Mouse (Mus musculus): Measurements from ENCODE around the gene Mgll. TPM values are rescaled to one million over a fixed set of nuclear protein-coding genes. Genes with fewer than 3 reads are reported as not detected.

Gene Mgll
- polyA plus RNA-seq, 1 experiment from 2014 or later = 82.6 TPM

DNA sequence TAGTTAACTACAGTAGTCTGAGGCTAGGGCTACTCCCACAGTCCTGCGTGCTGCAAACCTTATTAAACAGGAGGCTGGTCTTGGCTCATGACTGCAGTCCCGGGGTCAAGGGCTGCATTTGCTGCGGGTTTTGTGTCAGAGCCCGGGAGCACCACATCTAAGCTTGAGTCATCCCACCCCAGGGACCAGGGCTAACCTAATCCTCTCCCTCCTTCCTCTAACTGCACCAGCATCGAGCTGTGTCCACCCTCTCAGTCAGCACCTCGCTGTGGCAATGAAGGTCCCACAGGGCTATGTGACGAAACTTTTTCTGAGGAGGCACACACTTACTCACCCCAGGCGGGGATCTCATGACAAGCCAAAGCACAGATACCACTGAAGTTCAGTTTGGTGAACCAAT lies 22.1 kb downstream of the Mgll start:
- H3K79me2 ChIP-seq (ENCODE audit: inconsistent target) = no peaks in the 10 kb centered on the region
- H3K36me3 ChIP-seq (ENCODE audit: inconsistent target) = no peaks in the 10 kb centered on the region
- 81% methylated on average over 8 of the region's 8 CpGs for WGBS (ENCODE audit: missing documents)
- no peak overlapping the region for H3K27ac ChIP-seq
- no peak overlapping the region for H3K4me3 ChIP-seq (ENCODE audit: inconsistent target)

DNA sequence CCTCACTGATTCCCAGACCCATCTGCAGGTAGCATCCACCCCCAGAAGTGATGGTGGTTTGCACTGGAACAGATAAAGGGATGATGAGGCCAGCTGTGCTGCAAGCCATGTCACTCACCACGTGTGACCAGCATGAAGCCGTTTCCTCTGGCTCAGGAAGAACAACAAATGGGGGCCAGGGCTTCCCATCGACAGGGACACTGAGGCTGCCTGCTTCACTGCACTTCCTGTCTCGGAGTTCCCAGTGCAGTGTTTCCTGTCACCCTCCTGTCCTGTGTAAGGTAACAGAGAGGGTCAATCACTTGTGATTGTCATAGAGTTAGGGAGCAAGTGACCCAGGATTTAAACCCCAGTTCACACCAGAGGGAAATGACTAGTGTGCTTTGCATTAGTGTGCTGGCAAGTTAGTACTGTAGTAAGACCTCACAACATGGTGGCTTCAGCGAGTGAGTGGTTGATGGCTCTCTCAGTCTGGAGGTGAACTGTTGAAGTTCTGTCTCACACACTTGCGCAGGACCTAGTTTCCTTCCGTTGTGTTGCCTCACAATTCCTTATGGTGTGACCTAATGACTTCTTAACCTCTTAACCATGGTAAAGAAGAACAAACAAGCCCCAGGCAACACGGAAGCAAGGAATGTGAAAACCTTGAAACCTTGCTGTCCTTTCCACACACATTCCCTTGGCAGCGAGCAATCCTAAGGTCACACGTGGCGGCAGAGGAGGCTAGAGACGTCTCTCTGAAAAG lies 23.3 kb downstream of the Mgll start:
- WGBS (ENCODE audit: missing documents) = 84% methylated on average over 12 of the region's 12 CpGs
- no peak overlapping the region for H3K4me3 ChIP-seq (ENCODE audit: inconsistent target)
- H3K27ac ChIP-seq = no peak overlapping the region
- H3K79me2 ChIP-seq (ENCODE audit: inconsistent target) = no peaks in the 10 kb centered on the region
- H3K36me3 ChIP-seq (ENCODE audit: inconsistent target) = no peaks in the 10 kb centered on the region

DNA sequence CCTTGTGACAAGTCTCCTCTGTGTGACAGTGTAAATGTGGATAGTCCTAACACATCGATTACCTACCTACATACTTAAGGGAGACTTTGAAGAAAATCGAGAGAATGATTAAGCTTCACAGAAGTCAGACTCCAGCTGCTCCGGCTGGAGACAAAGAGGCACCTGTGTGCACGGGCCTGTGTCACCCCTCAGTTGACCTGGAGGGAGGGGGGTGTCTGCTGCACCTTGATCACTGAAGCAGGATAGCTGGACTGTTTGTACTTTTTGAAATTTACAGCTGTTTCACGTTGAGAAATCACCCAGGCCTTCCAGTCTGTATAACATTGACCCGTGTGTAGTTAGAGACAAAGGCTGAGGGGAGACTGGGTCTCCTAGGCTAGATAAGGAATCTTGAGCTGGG lies 26.7 kb downstream of the Mgll start:
- 78% methylated on average over 6 of the region's 6 CpGs for WGBS (ENCODE audit: missing documents)
- no peak overlapping the region for H3K27ac ChIP-seq
- H3K36me3 ChIP-seq (ENCODE audit: inconsistent target) = no peaks in the 10 kb centered on the region
- H3K79me2 ChIP-seq (ENCODE audit: inconsistent target) = no peaks in the 10 kb centered on the region
- H3K4me3 ChIP-seq (ENCODE audit: inconsistent target) = no peak overlapping the region

DNA sequence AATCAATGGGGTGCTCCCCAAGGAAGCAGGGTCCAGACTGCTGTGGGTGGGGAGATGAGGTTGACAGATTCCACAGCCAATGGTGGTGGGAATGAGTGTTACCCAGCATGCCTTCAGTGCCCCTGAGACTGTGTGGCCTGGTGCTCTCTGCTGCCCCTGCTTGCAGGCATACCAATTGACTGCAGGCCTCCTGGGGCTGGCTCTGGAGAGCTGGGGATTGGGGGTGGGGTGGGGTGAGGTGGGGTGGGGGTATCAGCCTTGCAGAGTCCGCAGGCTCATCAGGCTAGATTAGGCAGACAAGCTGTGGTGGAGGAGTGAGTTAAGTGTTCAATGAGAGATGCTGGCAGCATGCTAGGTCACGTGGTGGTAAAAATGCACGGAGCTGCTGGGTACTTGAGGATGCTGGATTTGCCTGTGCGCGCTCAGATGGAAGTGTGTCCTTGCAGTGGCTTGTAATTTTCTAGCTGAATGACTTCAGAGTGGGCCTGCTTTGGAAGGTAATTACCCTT lies 28.6 kb downstream of the Mgll start:
- H3K4me3 ChIP-seq (ENCODE audit: inconsistent target) = no peak overlapping the region
- no peaks in the 10 kb centered on the region for H3K79me2 ChIP-seq (ENCODE audit: inconsistent target)
- no peak overlapping the region for H3K27ac ChIP-seq
- WGBS (ENCODE audit: missing documents) = 96% methylated on average over 5 of the region's 5 CpGs
- no peaks in the 10 kb centered on the region for H3K36me3 ChIP-seq (ENCODE audit: inconsistent target)

DNA sequence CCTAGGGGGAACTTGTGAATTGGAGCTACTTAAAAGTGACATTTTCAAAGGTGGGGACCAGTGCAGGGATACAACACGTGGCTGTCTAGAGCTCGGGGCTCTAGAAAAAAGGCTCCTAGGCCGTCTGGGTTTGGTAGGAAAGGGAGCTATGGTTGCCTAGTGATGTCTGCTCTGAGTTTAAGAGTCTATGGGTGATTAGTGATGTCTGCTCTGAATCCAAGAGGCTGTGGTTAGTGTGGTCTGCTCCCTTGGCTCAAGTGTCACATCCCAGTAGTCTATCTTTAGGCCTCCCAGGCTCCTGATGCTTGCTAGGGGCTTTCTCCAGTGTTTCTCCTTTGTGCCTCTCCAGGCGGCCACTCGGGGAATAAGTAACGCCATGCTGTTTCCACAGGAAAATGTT lies 29.4 kb downstream of the Mgll start:
- H3K79me2 ChIP-seq (ENCODE audit: inconsistent target) = no peaks in the 10 kb centered on the region
- no peak overlapping the region for H3K4me3 ChIP-seq (ENCODE audit: inconsistent target)
- H3K36me3 ChIP-seq (ENCODE audit: inconsistent target) = no peaks in the 10 kb centered on the region
- no peak overlapping the region for H3K27ac ChIP-seq
- WGBS (ENCODE audit: missing documents) = 88% methylated on average over 6 of the region's 6 CpGs

DNA sequence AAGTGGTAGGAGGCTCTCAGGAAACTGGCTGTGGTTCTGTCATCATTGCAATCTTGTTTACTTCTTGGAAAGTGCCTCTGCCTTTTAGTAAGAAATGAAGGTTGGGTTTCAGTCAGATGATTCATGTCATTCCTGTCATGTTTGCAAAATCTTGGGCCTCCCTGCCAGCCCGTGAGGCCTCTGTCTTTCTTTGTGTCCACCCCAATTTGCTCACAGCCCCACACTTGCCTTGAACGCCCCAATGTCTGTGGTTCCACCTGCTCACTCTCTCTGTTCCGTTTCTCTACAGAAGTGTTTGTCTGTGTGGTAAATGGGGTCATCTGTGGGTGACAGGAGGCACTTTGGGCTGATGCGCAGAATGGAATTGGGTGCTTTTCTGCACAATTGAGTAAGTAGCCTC lies 32.8 kb downstream of the Mgll start:
- H3K4me3 ChIP-seq (ENCODE audit: inconsistent target) = no peak overlapping the region
- WGBS (ENCODE audit: missing documents) = 60% methylated on average over 4 of the region's 4 CpGs
- H3K36me3 ChIP-seq (ENCODE audit: inconsistent target) = no peaks in the 10 kb centered on the region
- H3K27ac ChIP-seq = no peak overlapping the region
- H3K79me2 ChIP-seq (ENCODE audit: inconsistent target) = no peaks in the 10 kb centered on the region

DNA sequence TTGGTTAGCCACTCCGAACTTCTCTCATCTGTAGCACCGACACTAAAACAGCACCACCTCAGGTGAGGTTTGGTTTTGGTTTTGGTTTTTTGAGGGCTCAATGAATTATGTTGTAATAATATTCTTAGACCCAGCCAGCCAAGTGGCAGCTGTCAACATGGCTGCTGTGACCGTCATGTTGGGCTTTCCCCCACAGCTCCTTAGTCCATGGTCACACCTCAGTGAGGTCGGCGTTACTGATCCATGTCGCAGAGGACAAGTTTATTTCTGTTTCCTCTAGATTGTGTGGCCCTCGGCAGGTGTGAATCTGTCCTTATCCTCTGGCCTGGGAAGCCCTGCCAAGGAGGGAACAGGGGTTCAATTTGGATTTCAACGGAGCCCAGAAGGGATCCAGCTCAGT lies 33.9 kb downstream of the Mgll start:
- Histone ChIP-seq H3K4me3 (ENCODE audit: inconsistent target) (no peak overlapping the region), H3K79me2 (ENCODE audit: inconsistent target) (no peaks in the 10 kb centered on the region), H3K36me3 (ENCODE audit: inconsistent target) (no peaks in the 10 kb centered on the region), H3K27ac (no peak overlapping the region)
- WGBS (ENCODE audit: missing documents) = 76% methylated on average over 8 of the region's 8 CpGs

DNA sequence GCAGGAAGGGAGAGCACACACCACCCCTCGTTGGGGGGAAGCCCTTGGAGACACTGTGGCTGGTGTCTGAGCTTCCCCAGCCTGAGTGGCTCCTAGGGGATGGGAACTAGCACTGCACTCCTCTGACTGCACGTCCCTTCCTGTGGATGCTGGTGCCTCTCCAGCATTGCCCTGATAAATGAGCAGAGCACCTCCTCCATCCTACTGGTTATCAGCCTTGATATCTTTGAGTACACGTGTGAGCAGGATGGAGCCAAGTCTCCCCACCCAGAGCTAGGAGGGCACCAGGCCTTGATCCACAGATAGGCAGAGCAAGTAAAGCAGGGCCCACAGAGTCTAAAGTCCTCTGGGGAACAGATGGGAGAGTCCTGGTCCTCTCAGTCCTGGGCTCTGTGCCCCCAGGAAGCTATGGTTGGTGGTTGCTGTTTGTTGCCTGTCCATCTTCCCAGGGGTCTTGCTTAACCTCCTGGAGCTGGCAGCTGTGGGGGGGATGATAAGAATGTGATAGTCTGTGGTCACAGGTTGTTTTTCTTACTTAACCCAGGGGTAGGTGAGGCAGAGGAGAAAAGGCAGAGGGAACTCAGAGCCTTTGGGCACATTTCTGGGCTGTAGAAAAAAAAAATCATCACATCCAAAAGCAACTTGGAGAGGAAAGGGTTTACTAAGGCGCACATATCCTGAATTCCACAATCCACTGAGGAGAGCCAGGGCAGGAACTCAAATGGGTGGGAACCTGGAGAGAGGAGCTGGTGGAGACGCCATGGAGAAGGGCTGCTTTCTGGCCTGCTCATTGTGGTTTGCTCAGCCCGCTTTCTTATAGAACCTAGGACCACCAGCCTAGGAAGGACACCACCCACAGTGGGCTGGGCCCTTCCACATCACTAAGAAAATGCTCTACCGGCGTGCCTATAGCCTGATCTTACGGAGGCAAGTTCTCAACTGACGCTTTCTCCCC lies 34.6 kb downstream of the Mgll start:
- 80% methylated on average over 10 of the region's 10 CpGs for WGBS (ENCODE audit: missing documents)
- no peak overlapping the region for H3K4me3 ChIP-seq (ENCODE audit: inconsistent target)
- H3K27ac ChIP-seq = no peak overlapping the region
- no peaks in the 10 kb centered on the region for H3K79me2 ChIP-seq (ENCODE audit: inconsistent target)
- no peaks in the 10 kb centered on the region for H3K36me3 ChIP-seq (ENCODE audit: inconsistent target)

- no peak overlapping the region for H3K4me3 ChIP-seq (ENCODE audit: inconsistent target)
- no peaks in the 10 kb centered on the region for H3K36me3 ChIP-seq (ENCODE audit: inconsistent target)
- no peak overlapping the region for H3K27ac ChIP-seq
- H3K79me2 ChIP-seq (ENCODE audit: inconsistent target) = no peaks in the 10 kb centered on the region
- 84% methylated on average over 16 of the region's 17 CpGs for WGBS (ENCODE audit: missing documents)
Observed at GRCm38 (mm10) chr6:88759793-88760453, 35.7 kb downstream of the Mgll start.

- WGBS (ENCODE audit: missing documents) = 87% methylated on average over 17 of the region's 17 CpGs
- Histone ChIP-seq H3K79me2 (ENCODE audit: inconsistent target) (no peaks in the 10 kb centered on the region), H3K4me3 (ENCODE audit: inconsistent target) (no peak overlapping the region), H3K36me3 (ENCODE audit: inconsistent target) (no peaks in the 10 kb centered on the region), H3K27ac (no peak overlapping the region)
Observed at GRCm38 (mm10) chr6:88760935-88761635, 36.9 kb downstream of the Mgll start.

DNA sequence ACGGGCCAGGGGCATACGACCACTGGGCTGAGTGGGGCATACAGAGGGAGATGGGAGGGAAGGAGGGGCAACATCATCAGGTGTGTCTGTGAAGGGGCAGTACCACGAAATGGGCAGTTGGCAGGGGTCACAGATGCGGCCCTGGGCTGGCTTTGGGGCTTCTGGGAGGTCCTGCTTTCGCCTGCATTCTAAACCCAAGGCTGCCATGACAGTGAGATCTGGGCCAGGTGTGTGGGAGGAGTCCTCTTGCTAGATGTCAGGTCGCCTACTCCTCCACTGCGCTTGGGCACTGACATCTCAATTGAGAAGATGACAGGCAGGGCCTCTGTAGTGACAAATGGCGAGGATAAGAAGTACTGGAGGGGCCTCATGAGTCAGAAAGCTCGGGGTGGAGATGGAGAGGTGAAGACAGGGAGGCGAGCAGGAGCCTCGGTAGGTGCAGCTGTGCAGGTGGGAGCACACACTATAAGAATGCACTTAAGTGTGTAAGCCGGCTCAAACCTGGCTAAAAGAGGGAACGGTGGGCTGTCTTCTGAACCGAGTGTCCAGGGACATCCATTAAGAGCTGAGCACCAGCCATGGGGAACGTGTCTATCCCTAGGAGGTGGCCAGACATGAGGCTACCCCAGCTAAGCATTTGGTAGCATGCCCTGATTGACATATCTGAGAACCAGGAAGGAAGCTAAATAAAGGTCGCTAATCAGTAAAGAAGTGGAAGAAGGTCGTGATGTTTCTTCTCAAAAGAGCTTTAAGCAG lies 37.6 kb downstream of the Mgll start:
- Histone ChIP-seq H3K79me2 (ENCODE audit: inconsistent target) (no peaks in the 10 kb centered on the region), H3K4me3 (ENCODE audit: inconsistent target) (no peak overlapping the region), H3K27ac (no peak overlapping the region), H3K36me3 (ENCODE audit: inconsistent target) (no peaks in the 10 kb centered on the region)
- WGBS (ENCODE audit: missing documents) = 80% methylated on average over 17 of the region's 17 CpGs

DNA sequence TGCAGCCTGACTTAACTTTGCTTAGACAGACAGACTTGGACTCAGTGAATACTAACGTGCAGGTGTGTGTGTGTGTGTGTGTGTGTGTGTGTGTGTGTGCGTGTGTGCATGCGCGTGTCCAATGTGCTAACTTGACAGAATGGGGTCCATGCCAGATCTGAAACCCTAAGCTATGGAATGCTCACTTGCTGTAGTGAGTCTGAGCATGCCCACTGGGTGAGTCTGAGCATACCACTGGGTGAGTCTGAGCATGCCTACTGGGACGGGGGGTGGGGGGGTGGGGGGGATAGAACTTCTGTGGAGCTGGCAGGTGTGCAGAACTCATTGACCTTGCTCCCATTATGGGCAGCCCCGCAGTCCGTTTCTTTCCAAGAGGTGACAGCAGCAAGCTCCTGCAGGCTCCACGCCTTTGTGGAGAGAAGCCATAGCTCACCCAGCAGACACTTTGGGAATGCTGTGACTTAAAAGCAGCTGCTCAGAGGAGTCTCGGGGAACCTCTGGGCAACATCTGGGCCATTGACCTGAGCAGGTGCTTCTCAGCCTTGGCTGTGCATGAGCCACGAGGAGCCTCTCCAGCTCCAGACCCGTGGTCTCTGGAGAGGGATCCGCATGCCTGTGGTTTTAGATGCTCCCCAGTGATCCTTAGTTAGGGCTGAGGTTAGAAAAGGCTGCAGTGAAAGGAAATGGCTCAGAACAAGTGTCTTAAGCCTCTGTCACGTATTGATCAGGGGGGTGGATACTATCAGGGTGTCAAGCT lies 38.4 kb downstream of the Mgll start:
- Histone ChIP-seq H3K4me3 (ENCODE audit: inconsistent target) (no peak overlapping the region), H3K79me2 (ENCODE audit: inconsistent target) (no peaks in the 10 kb centered on the region), H3K36me3 (ENCODE audit: inconsistent target) (no peaks in the 10 kb centered on the region), H3K27ac (no peak overlapping the region)
- WGBS (ENCODE audit: missing documents) = 83% methylated on average over 10 of the region's 13 CpGs

DNA sequence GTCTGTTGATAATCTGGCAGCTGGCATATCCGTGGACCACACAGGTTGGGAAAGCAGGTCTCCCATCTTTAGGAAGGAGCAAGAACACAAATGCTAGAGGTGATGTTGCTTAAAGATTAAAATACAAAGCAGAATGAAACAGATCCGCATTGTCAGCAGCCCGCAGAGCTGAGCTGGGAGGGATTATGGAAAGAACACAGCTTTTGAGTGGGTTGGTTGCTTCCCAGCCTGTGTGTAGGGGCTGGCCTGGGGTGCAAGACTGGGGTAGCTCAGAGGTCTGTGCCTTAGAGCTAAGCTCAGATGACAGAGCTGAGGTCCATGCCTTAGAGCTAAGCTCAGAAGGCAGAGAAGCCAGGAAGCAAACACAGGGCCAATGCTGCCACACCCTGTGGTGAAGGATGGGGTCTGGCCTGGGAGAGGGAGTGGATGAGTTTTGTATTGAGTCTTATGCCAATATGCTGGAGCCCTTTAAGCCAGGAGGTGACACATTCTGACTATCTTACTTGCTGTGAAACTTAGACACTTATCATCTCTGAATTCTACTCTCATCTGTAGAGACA lies 39.4 kb downstream of the Mgll start:
- 92% methylated on average over 3 of the region's 3 CpGs for WGBS (ENCODE audit: missing documents)
- no peak overlapping the region for H3K27ac ChIP-seq

More for the DNA sequence above, 39.4 kb downstream of the Mgll start:
- Histone ChIP-seq H3K36me3 (ENCODE audit: inconsistent target) (no peaks in the 10 kb centered on the region), H3K4me3 (ENCODE audit: inconsistent target) (no peak overlapping the region), H3K79me2 (ENCODE audit: inconsistent target) (no peaks in the 10 kb centered on the region)
